Mouse (Mus musculus): ENCODE results near the gene Map1b. TPM values are rescaled to one million over a fixed set of nuclear protein-coding genes. Genes with fewer than 3 reads are reported as not detected.

Gene Map1b
- total RNA-seq, 2 experiments from 2014 or later = 8.4 to 9.5 TPM

DNA sequence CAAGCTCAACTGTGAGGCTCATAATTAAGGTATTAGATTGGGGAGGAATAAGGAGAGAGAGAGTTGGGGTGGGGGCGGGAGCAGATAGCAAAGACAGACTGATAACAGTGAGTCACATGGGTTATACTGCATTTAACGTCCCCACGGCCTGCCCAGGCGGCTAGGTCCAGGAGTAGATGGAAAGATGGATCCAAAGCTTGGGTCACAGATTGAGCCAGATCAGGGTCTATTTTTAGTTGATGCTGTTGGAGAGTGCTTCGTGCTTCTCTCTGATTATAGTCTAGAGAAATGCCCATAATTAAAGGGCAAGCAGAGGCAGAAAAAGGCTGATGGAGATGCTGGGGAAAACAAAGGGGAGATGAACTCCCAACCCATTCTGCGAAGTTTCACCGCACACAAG lies 61.4 kb downstream of the Map1b start:
- DNase-seq = no peak
- intact Hi-C loops (cut with DNase I) = no loop called here

DNA sequence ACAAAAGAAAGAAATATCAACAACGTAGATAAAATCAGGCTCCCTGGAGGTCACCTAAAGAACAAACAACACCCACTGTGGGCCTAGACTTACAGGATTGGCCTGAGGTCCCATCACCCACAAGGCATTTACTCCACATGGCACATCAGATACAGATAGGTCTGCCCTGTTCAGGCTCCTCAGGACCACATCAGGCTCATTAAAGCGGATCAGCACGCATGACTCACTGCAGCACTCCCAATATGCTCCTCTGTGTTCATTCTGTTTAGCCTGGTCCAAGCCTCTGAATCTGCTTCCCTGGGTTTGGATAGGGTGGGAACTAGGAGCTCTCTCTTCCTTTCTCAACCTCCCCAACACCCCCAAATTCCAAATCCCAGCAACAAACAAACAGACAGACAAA lies 63.9 kb downstream of the Map1b start:
- intact Hi-C loops (cut with DNase I) = no loop called here
- DNase-seq = no peak

DNA sequence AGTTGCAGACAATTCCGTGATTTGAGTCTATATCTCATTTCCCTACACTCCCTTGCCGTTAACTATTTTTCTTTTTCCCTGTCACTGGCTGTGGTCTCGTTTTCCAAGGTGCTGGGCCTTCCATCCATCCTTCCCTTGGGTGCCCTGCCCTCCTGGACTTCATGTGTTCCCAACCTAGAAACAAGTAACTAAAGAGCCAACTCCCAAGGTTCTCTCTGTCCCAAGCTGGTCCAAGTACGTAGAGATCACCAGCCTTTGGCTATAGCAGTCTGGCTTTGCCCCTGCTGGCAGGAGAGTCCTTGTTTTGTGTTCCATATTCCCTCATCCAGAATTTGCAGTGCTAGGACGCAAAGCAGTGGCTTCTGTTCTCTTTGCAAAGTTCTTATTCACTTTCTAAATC lies 65.1 kb downstream of the Map1b start:
- intact Hi-C loops (cut with DNase I) = no loop called here
- DNase-seq = no peak

DNA sequence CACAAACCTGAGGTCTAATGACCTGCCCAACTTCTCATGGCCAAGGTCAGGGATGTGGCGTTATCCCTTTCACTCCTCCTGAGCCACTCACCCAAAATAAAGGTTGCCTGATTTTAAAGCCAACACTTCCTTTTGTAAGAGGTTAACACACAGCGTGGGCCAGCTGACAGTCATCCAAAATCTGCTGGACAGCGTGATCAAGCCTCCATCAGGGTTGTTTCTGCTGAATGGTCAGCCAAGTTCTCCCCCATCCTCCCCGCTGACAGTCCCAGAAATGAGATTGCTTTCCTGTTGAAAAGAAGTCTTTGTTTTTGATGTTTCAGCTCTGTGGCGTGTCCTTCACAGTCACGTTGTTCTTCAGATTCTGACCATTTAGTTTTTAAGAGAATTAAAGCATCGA lies 65.6 kb downstream of the Map1b start:
- intact Hi-C loops (cut with DNase I) = no loop called here
- DNase-seq = peak in 1 of 2 experiments; percentile 20

DNA sequence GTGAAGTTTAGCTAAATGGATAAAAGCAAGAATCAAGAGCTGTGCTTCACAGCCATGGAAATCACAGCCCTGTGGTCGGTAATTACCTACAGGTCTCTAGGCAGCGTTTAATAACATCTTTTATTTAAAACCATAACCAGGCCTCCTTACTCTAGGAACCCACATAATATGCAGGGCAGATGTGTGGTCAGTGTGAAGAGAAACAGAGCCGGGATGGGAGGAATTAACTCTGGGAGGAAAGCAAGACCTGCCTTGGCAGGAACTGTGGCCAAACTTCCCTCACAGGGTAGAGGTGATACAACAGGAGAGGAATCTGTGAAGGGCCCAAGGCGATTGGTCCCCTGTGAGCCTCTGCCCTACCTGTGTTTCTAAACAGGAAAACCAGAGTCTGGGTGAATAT lies 66.8 kb downstream of the Map1b start:
- DNase-seq = no peak
- intact Hi-C loops (cut with DNase I) = no loop called here

DNA sequence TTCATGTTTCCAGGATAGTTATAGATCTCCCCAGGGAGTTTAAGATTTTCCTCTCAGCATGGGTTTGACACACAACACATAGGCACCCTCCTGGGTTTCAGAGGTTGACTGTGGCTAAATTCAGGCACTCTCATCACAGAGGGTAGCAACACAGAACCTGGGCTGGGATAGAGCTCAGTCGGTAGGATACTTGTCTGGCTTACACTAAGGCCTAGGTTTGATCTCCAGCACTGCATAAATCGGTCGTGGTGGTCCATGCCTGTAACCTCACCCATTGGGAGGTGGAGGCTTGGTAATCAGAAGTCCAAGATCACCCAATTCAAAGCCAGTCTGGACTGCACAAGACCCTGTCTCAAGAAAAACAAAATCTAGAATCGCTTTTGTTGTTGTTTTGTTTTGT lies 68.1 kb downstream of the Map1b start:
- DNase-seq = no peak
- intact Hi-C loops (cut with DNase I) = no loop called here

DNA sequence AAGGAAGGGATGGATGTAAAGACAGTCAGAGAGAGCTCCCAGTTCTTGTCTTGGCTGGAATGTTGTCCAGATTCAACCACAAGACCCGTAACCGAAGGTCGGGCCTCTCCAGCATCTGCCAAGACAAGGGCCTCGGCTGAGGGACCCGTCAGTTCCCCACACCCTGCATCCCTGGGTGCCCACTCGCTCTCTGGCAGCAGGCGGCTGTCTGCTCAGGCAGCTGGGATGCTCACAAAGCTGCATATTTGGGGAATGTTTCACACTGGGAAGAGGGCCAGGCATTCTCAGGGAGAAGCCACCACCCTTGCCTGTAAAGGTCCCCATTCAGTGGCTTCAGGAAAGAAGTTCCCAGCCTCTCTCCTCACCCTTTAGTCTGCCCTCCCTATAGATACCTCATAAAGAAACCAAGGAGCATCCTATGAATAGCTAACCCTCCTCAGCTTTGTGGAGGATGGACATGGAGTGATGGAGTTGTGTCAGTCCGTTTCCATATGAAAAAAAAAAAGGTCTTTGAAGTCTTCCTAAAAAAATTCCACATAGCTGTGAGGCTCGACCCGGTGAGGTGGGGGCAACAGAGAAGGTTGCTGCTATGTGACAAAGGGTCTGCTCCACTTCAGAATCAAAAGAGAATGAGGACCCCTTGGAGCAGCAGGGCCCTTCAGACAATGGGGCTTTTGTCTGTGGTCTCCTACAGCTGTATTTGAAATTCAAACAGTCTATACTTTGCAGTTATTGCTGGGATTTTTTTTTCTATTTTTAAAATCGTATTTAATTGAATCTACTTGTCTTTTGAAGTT lies 68.7 kb downstream of the Map1b start:
- DNase-seq = peak in 1 of 2 experiments; percentile 41
- intact Hi-C loops (cut with DNase I) = no loop called here

DNA sequence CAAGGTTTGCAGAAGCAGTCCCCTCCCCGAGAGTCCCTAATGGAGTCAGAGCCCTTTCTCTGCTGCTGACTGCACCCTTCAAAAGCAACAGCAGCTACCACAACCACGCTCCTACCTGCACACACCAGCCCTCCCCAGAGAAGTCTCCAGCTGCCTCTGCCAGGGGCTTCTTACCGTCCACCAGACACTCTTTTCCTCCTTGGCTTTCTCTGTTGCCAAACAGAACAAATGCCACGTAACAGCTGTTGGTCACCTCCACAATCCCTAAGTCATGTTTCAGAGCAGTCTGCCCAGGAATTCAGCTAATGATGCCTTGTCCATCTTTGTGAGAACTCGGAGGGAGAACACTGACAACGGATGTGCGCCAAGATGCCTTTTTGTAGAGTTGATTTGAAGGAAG lies 69.3 kb downstream of the Map1b start:
- DNase-seq = no peak
- intact Hi-C loops (cut with DNase I) = no loop called here

DNA sequence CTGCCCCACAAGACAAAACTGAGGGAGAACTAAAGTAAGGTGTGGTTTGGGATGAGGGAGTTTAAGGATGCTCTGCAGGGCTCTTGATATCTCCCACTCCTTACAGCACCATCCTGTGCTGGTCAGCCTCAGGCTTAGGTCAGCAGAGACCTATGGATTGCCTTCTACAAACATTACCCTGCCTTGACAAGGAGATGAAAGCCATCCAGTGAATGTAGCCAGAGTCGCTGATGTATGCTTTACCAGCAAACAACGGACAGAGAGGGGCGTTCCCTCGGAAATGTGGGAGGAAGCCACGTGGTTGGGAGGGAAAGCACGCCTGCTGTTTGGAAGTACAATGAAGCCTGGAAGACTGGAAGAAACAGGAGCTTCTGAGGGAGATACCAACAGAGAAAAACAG lies 71.5 kb downstream of the Map1b start:
- DNase-seq = no peak
- intact Hi-C loops (cut with DNase I) = no loop called here

DNA sequence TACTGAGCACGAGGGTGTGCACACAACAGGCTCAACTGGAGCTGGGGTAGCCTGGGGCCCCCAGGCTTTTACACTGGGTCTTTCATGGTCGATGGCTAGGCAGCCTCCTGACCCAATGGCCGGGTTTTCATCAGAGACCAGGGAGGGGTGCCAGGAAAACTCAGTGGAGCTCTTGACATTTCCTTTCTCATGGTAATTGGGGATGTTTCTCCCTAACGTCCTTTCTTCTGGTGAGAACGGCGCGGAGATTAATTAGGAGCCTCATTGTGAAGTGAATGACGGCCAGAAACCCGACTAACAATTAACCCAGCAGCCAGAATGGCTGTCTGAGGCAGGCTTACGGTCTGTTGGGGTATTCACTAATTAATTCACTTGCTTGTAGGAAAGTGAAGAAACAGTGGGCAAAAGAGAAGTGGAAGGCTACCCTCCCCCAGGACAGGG lies 71.9 kb downstream of the Map1b start:
- no peak for DNase-seq
- intact Hi-C loops (cut with DNase I) = no loop called here

DNA sequence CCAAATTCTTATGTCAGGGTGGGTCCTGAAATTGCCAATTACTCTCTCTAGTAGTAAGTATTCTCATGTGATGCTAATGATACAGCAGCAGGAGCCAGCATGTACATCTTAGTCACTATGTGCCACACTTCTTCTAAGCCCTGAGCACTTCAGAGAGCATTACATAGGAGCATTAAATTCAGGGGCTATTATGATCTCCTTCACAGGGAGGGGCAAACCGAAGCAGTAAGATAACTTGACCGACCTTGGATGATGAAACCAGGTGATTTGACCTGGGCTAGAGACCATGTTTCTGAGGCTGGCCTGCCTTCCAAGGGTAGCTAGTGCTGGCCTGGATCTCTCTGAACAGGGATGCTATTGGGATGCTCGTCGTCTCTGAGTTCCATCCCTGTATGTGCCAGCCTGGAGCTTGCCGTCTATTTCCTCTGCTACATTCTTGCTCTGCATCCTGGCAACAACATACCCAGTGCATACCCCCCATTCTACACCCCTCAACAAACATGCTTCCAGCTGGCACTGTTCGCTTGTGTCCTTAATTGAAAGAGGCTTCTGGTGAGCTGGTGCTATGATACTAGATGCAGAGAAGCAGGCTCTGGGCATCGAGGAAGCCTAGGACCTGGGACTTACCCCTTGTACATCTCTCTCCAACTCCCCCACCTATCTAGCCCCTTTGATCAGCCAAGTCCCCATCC lies 72.7 kb downstream of the Map1b start:
- intact Hi-C loops (cut with DNase I) = no loop called here
- no peak for DNase-seq

DNA sequence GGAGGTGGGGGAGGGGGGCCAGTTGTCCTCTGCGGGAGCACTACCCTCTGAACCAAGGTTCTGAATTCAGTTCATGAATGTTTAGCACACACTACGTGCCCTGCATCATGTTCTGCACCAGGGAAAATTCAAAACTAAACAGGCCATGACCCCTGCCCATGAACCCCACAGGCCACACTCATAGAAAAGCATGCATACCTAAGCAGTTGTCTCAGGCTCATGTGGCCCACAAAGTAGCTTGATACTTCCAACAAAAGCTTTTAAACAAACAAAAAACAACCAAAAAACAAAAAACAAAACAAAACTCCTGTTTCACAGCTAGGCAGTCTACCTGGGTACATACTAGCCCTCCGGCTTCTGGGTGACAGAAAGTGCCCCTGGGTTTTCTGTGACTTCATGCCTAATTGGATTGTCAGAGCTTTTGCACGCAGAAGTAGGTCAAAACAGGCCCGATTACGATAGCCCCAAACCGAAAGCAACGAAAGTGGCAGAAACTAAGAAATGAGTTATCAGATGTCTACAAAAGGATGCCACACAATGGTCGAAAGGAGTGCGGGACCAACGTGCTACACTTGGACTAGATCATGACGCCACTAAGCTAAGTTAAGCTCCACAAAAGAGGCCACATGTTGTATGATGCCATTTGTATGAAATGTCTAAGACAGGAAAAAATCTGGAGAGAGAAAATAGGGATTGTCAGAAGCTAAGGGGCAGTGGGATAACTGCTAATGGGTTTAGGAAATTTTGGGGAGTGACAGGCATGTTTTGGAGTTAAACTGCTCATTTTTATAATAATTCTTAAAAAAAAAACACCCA lies 73.7 kb downstream of the Map1b start:
- intact Hi-C loops (cut with DNase I) = no loop called here
- DNase-seq = no peak

DNA sequence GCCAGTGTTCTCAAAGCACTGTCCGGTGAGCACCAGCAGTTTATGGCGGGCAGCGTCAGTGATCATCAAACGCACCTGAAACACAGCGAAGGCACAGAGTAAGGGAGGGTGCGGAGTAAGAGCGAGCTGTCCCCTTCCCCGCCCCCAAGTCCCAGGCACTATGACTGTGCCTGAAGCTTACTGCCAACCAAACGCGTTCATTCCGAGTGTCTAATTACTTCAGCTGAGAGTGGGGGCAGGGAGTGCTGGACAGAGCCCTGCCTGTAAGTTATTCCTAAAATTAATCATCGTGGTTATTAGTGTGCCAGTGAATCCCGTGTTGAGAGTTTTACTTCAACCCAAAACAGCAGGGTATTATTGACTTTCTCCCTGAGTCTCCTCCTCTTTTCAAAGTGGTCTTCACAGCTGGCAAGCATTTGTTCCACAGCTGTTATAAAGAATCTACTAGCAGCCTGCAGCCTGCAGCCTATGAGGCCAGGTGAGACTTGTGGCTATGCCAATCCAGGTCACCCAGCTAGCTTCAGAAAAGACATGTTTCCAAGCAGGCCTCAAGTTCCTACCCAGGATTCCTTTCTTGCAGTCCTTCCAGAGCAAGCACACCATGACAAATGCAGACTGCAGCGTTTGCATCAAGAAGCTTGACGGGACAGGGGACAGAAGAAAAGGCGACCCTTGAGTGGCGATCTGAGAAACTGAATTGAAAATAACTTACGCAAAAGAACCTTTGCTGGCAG lies 74.5 kb downstream of the Map1b start:
- peak in 1 of 2 experiments; percentile 42 for DNase-seq
- intact Hi-C loops (cut with DNase I) = no loop called here

DNA sequence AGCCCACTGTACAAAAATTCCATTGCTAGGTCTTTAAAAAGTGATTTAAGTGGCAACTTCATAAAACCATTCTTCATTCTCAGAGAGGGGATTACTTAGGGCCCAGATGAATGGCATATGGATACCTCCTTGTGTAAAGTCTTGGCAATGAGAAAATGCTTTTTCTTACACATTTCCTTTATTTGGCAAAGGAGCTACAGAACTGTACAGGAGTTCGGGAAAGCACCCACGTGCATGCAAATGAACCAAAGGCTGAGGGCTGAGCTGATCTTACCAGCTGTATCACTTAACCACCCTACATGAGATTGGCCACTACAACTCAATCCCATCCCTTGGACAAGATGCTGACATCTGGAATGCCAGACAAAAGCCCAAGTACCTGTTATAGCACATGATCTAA lies 76.1 kb downstream of the Map1b start:
- no peak for DNase-seq
- intact Hi-C loops (cut with DNase I) = no loop called here

DNA sequence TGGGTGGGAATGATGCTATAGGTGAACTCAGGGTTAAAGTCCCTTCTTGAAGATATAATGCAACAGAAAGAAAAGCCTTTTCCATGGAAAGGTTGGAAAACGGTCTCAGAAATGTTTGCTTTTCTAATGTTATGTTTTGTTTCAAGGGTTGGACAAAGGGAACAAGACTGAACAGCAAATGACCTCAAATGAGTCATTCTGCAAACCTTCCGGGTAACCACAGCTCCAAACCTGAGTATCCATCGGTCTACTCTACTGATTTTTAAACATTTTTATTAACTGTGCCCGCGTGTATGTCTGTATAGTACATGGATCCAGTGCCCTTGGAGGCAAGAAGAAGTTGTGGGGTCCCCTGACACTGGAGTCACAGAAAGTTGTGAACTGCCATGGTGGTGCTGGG lies 77.0 kb downstream of the Map1b start:
- intact Hi-C loops (cut with DNase I) = no loop called here

DNA sequence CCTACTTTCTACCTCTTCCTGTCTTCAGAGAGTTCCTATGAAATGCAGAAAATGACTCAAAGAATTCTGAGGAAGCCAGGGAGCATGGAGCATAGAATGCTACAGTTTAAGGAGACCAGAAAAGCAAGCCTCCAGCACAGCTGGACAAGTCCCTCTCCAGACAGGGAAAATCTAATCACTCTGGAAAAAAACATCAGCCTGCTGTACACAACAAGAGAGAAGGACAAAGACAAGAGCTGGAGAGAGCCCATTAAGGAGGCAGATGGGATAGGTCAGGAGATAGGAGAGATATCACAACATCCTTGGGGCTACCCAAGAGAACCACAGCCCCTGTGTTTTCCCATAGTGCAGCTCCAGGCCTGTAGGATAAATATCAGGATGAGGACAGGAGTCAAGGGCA lies 79.3 kb downstream of the Map1b start:
- intact Hi-C loops (cut with DNase I) = no loop called here
- no peak for DNase-seq

More for the DNA sequence above, 77.0 kb downstream of the Map1b start:
- DNase-seq = no peak

DNA sequence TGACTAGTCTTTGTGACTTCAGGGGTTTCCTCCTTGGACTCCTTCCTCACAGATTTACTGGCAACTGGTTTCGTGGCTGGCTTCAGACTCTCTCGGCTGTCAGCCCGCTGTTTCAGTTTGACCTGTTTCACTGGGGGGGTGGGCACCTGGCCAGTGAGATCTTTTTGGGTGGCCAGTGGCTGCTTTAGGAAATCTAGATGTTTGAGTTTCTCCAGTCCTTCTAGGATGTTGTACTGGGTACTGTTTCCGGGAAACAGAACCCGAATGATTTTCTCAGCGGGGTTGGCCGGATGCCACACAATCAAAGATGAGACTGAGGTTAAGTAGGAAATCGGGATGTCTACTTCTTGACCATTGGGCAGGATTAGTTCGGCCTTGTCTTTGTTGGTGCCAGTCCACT lies 81.8 kb downstream of the Map1b start:
- intact Hi-C loops (cut with DNase I) = no loop called here
- no peak for DNase-seq

DNA sequence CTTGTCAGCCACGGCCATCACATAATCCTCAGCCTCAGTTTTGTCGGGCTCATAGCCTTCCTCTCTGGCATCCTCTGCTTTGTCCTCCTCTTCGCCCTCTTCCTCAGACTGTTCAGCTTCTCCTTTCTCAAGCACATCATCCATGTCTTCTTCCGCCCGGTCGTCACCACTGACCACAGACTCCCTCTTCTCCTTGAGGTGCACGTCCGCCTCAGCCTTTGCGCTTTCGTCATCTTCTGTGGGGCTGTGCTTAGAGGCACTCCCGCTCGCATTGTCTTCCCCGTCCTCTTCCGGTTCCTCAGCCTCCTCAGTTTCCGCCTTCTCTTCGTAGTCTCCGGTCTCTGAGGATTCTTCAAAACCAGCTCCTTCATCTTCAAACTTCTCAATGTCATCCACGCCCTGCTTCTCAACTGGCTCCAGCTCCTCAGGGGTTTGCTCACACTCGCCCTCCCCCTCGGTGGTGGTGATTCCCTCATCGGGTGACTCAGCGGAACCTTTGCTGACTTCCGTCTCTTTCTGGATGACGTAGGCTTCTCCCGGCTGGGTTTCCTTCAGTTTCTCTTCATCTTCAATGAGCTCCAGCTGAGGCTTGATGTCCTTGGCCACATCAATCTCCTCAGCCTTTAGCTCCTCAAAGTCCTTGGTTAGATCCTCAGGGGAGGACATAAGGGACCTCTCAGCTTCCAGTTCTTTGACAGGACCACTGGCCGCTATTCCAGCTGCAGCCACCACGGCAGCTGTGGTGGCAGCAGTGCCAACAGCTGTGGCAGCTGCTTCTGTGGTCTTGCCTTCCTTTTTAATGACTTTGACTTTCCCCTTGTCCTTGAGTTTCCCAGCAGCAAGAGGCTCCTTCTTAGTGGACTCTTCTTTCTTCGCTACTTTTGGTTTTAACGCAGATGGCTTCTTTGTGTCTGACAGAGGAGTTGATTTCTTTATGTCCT lies 83.0 kb downstream of the Map1b start:
- no peak for DNase-seq
- intact Hi-C loops (cut with DNase I) = no loop called here

DNA sequence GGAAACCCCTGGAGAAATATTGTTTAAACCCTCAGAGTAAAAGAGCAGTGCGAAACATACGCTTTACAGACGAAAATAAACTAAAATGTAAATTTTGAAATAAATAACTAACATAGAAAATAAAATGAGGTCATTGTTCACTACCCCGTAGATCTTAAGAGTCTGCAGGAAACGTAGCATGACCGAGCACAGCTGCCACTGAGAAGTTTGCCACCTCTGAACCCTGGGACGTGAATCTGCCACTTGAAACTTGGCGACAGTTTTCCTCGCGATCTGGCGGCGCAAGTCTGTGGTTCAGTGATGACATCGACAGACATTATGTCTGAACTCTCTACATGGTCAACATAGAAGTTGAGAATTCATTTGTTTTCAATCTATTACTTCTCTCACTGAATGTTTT lies 92.8 kb downstream of the Map1b start:
- DNase-seq = no peak
- intact Hi-C loops (cut with DNase I) = no loop called here

DNA sequence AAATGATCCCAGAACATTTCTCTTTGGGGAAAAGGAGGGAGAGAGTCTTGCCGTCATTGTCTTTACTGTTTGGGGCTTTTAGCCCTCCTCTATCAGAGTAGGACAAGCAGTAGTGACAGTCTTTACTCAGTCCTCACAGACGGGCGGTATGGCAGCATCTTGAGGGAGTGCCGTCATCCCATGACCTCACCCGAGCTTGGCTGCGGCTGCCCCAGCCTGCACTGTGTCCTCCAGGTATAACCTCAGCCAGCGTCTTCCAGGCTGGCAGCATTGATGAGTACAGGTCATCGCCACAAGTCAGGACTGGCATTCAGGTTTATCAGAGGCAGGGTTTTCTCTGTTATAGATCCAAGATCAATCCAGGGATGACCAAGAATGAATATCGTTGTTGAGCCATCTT lies 99.7 kb downstream of the Map1b start:
- intact Hi-C loops (cut with DNase I) = no loop called here
- DNase-seq = no peak

Data from gastrocnemius, postnatal 36 days (tissue).